In the genomic region with DNA sequence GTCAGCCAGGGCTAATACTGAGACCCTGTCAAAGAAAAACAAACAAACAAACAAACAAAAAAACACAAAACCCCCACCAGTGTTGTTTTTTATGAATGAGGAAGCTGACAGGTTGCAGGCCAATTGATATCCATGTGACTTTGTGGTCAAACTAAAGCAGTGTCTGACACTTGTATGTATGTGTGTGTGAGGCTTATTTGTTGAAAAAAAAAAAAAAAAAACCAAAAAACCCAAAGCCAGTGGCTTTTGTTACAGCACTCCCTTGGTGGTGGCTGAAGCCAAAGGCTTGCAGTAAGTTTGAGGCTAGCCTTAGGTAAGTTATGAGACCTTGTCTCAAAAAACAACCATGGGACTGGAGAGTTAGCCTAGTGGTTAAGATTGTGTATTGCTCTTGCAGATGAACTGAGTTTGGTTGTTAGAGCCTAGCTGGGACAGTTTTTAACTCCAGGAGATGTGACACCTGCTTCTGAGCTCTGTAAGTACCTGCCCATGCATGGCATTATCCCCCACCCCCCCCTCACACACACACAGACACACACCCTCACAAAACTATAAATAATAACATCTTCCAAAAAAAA, we compare ENCODE assay signal across 17 mouse cellular contexts. TPM values are rescaled to one million over a fixed set of nuclear protein-coding genes. Genes with fewer than 3 reads are reported as not detected.
A peak's percentile ranks its signal among the peaks of the same experiment; 100 is the strongest.
DNase-seq lines count a peak whose midpoint lies in the region; ATAC-seq and TF ChIP-seq lines count a peak whose summit lies in the region.
"Had no signal": no experiment of that assay in that cellular context is flagged by ENCODE, and none has a peak within 500 bp of the region (broad histone marks: within the 10 kb centered on the region; RNA-seq: fewer than 3 reads in every experiment).

No protein-coding gene starts in this region.

- no peaks in the 10 kb centered on the region for H3K36me3 ChIP-seq in forebrain, postnatal 0 days (ENCODE audit: insufficient read depth)
- no peaks in the 10 kb centered on the region for H3K36me3 ChIP-seq in forebrain, embryonic 16.5 days (ENCODE audit: control insufficient read depth, insufficient read depth)
- H3K36me3 ChIP-seq in megakaryocyte, embryonic 14.5 days (replicated peaks; ENCODE audit: low read length): no peaks in the 10 kb centered on the region
- H3K36me3 ChIP-seq in liver, embryonic 12.5 days: peaks cover 9% of the 10 kb centered on the region; the same call in 1 of the 2 replicates
- no peaks in the 10 kb centered on the region for H3K36me3 ChIP-seq in stomach, postnatal 0 days (ENCODE audit: control insufficient read depth, insufficient read depth, low read length)
- no peaks in the 10 kb centered on the region for H3K36me3 ChIP-seq in heart, embryonic 12.5 days
- H3K36me3 ChIP-seq: heart, embryonic 15.5 days; hindbrain, embryonic 12.5 days; lung, embryonic 15.5 days had no signal

- H3K27me3 ChIP-seq in forebrain, postnatal 0 days (ENCODE audit: insufficient read depth, low read length): no peaks in the 10 kb centered on the region
- H3K27me3 ChIP-seq in forebrain, embryonic 16.5 days (replicated peaks; ENCODE audit: control insufficient read depth, insufficient read depth, low read length): no peaks in the 10 kb centered on the region
- H3K27me3 ChIP-seq in megakaryocyte, embryonic 14.5 days (replicated peaks): no peaks in the 10 kb centered on the region
- no peaks in the 10 kb centered on the region for H3K27me3 ChIP-seq in liver, embryonic 12.5 days (replicated peaks)
- no peaks in the 10 kb centered on the region for H3K27me3 ChIP-seq in stomach, postnatal 0 days (ENCODE audit: control insufficient read depth, insufficient read depth, low read length)
- no peaks in the 10 kb centered on the region for H3K27me3 ChIP-seq in heart, embryonic 12.5 days (replicated peaks)
- H3K27me3 ChIP-seq: heart, embryonic 15.5 days; hindbrain, embryonic 12.5 days; lung, embryonic 15.5 days; Patski had no signal

- H3K9ac ChIP-seq in forebrain, postnatal 0 days: no peak overlapping the region
- H3K9ac ChIP-seq in forebrain, embryonic 16.5 days (replicated peaks; ENCODE audit: low read depth, low read length): no peak overlapping the region
- 0 out of 2 replicates have a peak overlapping the region, but pooled peaks have one; percentile 23 for H3K9ac ChIP-seq in liver, embryonic 12.5 days
- H3K9ac ChIP-seq in stomach, postnatal 0 days (ENCODE audit: low read length): no peak overlapping the region
- no peak overlapping the region for H3K9ac ChIP-seq in heart, embryonic 12.5 days
- H3K9ac ChIP-seq: heart, embryonic 15.5 days; hindbrain, embryonic 12.5 days; lung, embryonic 15.5 days had no signal

- peak; percentile 20; the same call in 1 of the 2 replicates for TF ChIP-seq CTCF in forebrain, postnatal 0 days (IDR thresholded peaks at IDR 0.05; ENCODE audit: low read depth)
- peak; percentile 36 for TF ChIP-seq CTCF in stomach, postnatal 0 days (IDR thresholded peaks at IDR 0.05; ENCODE audit: low read depth)

- H3K9me3 ChIP-seq in forebrain, postnatal 0 days (ENCODE audit: low read length): no peaks in the 10 kb centered on the region
- no peaks in the 10 kb centered on the region for H3K9me3 ChIP-seq in forebrain, embryonic 16.5 days (ENCODE audit: control insufficient read depth, low read length)
- H3K9me3 ChIP-seq in megakaryocyte, embryonic 14.5 days: no peaks in the 10 kb centered on the region
- H3K9me3 ChIP-seq in liver, embryonic 12.5 days (replicated peaks): no peaks in the 10 kb centered on the region
- no peaks in the 10 kb centered on the region for H3K9me3 ChIP-seq in stomach, postnatal 0 days (ENCODE audit: control insufficient read depth, low read length)
- H3K9me3 ChIP-seq in heart, embryonic 12.5 days (replicated peaks): no peaks in the 10 kb centered on the region
- H3K9me3 ChIP-seq: heart, embryonic 15.5 days; hindbrain, embryonic 12.5 days; lung, embryonic 15.5 days had no signal

- H3K27ac ChIP-seq in forebrain, postnatal 0 days (ENCODE audit: low read depth, low read length): no peak overlapping the region
- no peak overlapping the region for H3K27ac ChIP-seq in forebrain, embryonic 16.5 days (ENCODE audit: low read length)
- H3K27ac ChIP-seq in liver, embryonic 12.5 days: peak overlapping the region; percentile 70; the same call in 1 of the 2 replicates
- H3K27ac ChIP-seq in stomach, postnatal 0 days (replicated peaks): no peak overlapping the region
- no peak overlapping the region for H3K27ac ChIP-seq in heart, embryonic 12.5 days (ENCODE audit: poor library complexity, severe bottlenecking)
- H3K27ac ChIP-seq: heart, embryonic 15.5 days; hindbrain, embryonic 12.5 days; lung, embryonic 15.5 days had no signal

- TF ChIP-seq EP300 in stomach, postnatal 0 days (optimal IDR thresholded peaks at IDR 0.05): no peak

- DNase-seq in forebrain, postnatal 0 days: no peak
- DNase-seq in stomach, postnatal 0 days (ENCODE audit: low spot score): no peak
- no peak for DNase-seq in T-cell, adult 2 months (ENCODE audit: low spot score)
- DNase-seq: adrenal gland, postnatal 10 days; cerebellum, adult 8-10 months; kidney, adult 18-20 months; kidney, postnatal 14 days; spleen, adult 18-20 months had no signal

- ATAC-seq in forebrain, postnatal 0 days: no peak
- ATAC-seq in forebrain, embryonic 16.5 days: no peak
- no peak for ATAC-seq in megakaryocyte, adult 5-6 weeks (ENCODE audit: poor library complexity, severe bottlenecking)
- ATAC-seq in liver, embryonic 12.5 days: no peak
- no peak for ATAC-seq in stomach, postnatal 0 days (ENCODE audit: low FRiP score, low TSS enrichment)
- ATAC-seq in heart, embryonic 12.5 days (ENCODE audit: insufficient number of reproducible peaks, low FRiP score): no peak
- ATAC-seq: Patski had no signal

- H3K4me3 ChIP-seq in forebrain, postnatal 0 days (ENCODE audit: low read depth, low read length): no peak overlapping the region
- H3K4me3 ChIP-seq in forebrain, embryonic 16.5 days (replicated peaks; ENCODE audit: low read length): no peak overlapping the region
- peak overlapping the region; percentile 86 for H3K4me3 ChIP-seq in megakaryocyte, embryonic 14.5 days (replicated peaks)
- H3K4me3 ChIP-seq in liver, embryonic 12.5 days: no peak overlapping the region
- no peak overlapping the region for H3K4me3 ChIP-seq in stomach, postnatal 0 days (ENCODE audit: low read depth, low read length)
- H3K4me3 ChIP-seq in heart, embryonic 12.5 days: no peak overlapping the region
- H3K4me3 ChIP-seq: heart, embryonic 15.5 days; hindbrain, embryonic 12.5 days; lung, embryonic 15.5 days had no signal

- H3K4me2 ChIP-seq in forebrain, postnatal 0 days (ENCODE audit: low read depth): no peak overlapping the region
- no peak overlapping the region for H3K4me2 ChIP-seq in forebrain, embryonic 16.5 days (ENCODE audit: low read length)
- H3K4me2 ChIP-seq in liver, embryonic 12.5 days: peak overlapping the region; percentile 51
- no peak overlapping the region for H3K4me2 ChIP-seq in stomach, postnatal 0 days (replicated peaks; ENCODE audit: low read depth)
- no peak overlapping the region for H3K4me2 ChIP-seq in heart, embryonic 12.5 days
- H3K4me2 ChIP-seq: heart, embryonic 15.5 days; hindbrain, embryonic 12.5 days; lung, embryonic 15.5 days had no signal

- peaks cover 7% of the 10 kb centered on the region; the same call in 1 of the 2 replicates for H3K4me1 ChIP-seq in forebrain, postnatal 0 days (ENCODE audit: insufficient read depth)
- peaks cover 15% of the 10 kb centered on the region for H3K4me1 ChIP-seq in forebrain, embryonic 16.5 days (replicated peaks; ENCODE audit: control insufficient read depth, insufficient read depth, low read length)
- H3K4me1 ChIP-seq in megakaryocyte, embryonic 14.5 days: peaks cover 68% of the 10 kb centered on the region
- H3K4me1 ChIP-seq in liver, embryonic 12.5 days: peaks cover 81% of the 10 kb centered on the region
- no peaks in the 10 kb centered on the region for H3K4me1 ChIP-seq in stomach, postnatal 0 days (replicated peaks; ENCODE audit: control insufficient read depth, insufficient read depth)
- H3K4me1 ChIP-seq in heart, embryonic 12.5 days (replicated peaks): peaks cover 24% of the 10 kb centered on the region

RNA-seq across cellular contexts. Expression of a gene that starts 2.9 kb away (rescaled TPM):
- 14.0 and 16.2 TPM in 2 replicates for total RNA-seq in forebrain, postnatal 0 days (2014; rRNA removed)
- 3.2 and 4.3 TPM in 2 replicates for polyA plus RNA-seq in forebrain, postnatal 0 days (2015; fragmentation: Nextera tagmentation; extraction: Ambion mirVana)
- polyA plus RNA-seq in forebrain, embryonic 16.5 days (2015; fragmentation: Nextera tagmentation; extraction: Ambion mirVana): 7.6 and 8.3 TPM in 2 replicates
- polyA plus RNA-seq in megakaryocyte, embryonic 14.5 days (2012; ENCODE audit: insufficient read depth, low replicate concordance): 2.9 and 3.3 TPM in 2 replicates
- total RNA-seq in megakaryocyte, adult 5-6 weeks (2015): 30.6 and 33.5 TPM in 2 replicates
- 22.8 and 29.4 TPM in 2 replicates for total RNA-seq in megakaryocyte, adult 5-6 weeks (2017)
- polyA plus RNA-seq in liver, embryonic 12.5 days (2016; fragmentation: Nextera tagmentation; extraction: Ambion mirVana): 8.5 and 10.4 TPM in 2 replicates
- polyA plus RNA-seq in stomach, postnatal 0 days (2015; fragmentation: Nextera tagmentation; extraction: Ambion mirVana): 7.9 and 10.5 TPM in 2 replicates
- 8.8 and 9.2 TPM in 2 replicates for polyA plus RNA-seq in heart, embryonic 12.5 days (2016; fragmentation: Nextera tagmentation; extraction: Ambion mirVana)

RNA-seq across cellular contexts. Expression of a gene that starts 57.4 kb away (rescaled TPM):
- 7.6 and 8.7 TPM in 2 replicates for total RNA-seq in forebrain, postnatal 0 days (2014; rRNA removed)
- 7.8 and 10.2 TPM in 2 replicates for polyA plus RNA-seq in forebrain, postnatal 0 days (2015; fragmentation: Nextera tagmentation; extraction: Ambion mirVana)
- polyA plus RNA-seq in forebrain, embryonic 16.5 days (2015; fragmentation: Nextera tagmentation; extraction: Ambion mirVana): 6.1 TPM in 2 replicates
- 3.6 and 7.0 TPM in 2 replicates for polyA plus RNA-seq in megakaryocyte, embryonic 14.5 days (2012; ENCODE audit: insufficient read depth, low replicate concordance)
- 1.6 and 2.8 TPM in 2 replicates for total RNA-seq in megakaryocyte, adult 5-6 weeks (2015)
- total RNA-seq in megakaryocyte, adult 5-6 weeks (2017): 3.0 and 3.3 TPM in 2 replicates
- polyA plus RNA-seq in liver, embryonic 12.5 days (2016; fragmentation: Nextera tagmentation; extraction: Ambion mirVana): 62.2 TPM in 2 replicates
- polyA plus RNA-seq in stomach, postnatal 0 days (2015; fragmentation: Nextera tagmentation; extraction: Ambion mirVana): 25.1 and 25.9 TPM in 2 replicates
- 13.2 and 14.2 TPM in 2 replicates for polyA plus RNA-seq in heart, embryonic 12.5 days (2016; fragmentation: Nextera tagmentation; extraction: Ambion mirVana)
